Mouse (Mus musculus) heart, embryonic 15.5 days (tissue): ENCODE data around the gene C1ql4. TPM values are rescaled to one million over a fixed set of nuclear protein-coding genes. Genes with fewer than 3 reads are reported as not detected.

Experiments used
- ATAC-seq: fragments of 200-750 bp; cut with Nextera tagmentation; replicated peaks from 2 replicates; pipeline ENCODE4 v1.8.0; 2017; ENCODE audit warnings: low read depth, moderate TSS enrichment; ENCODE audit not compliant: insufficient number of reproducible peaks, insufficient read depth, low FRiP score
- H3K27ac ChIP-seq: fragments of 300-500 bp; sonication (generic); 2 replicates; pipeline ENCODE4 v1.5.1; 2015; ENCODE audit warnings: mild to moderate bottlenecking, inconsistent platforms
- H3K27me3 ChIP-seq: fragments of 300-500 bp; sonication (generic); 2 replicates; pipeline ENCODE4 v1.6.1; 2015; ENCODE audit warnings: inconsistent platforms
- H3K36me3 ChIP-seq: fragments of 300-500 bp; sonication (generic); 2 replicates; pipeline ENCODE4 v1.6.1; 2015; ENCODE audit warnings: mild to moderate bottlenecking, inconsistent platforms
- H3K4me1 ChIP-seq: fragments of 300-500 bp; sonication (generic); replicated peaks from 2 replicates; pipeline ENCODE4 v1.6.1; 2015; ENCODE audit warnings: inconsistent platforms
- H3K4me2 ChIP-seq: fragments of 300-500 bp; sonication (generic); 2 replicates; pipeline ENCODE4 v1.6.1; 2015; ENCODE audit warnings: inconsistent platforms, mild to moderate bottlenecking, moderate library complexity
- H3K4me3 ChIP-seq: fragments of 300-500 bp; sonication (generic); 2 replicates; pipeline ENCODE4 v1.5.1; 2015; ENCODE audit warnings: mild to moderate bottlenecking, inconsistent platforms
- H3K9ac ChIP-seq: fragments of 300-500 bp; sonication (generic); 2 replicates; pipeline ENCODE4 v1.6.1; 2015; ENCODE audit warnings: mild to moderate bottlenecking, inconsistent platforms
- H3K9me3 ChIP-seq: fragments of 300-500 bp; sonication (generic); replicated peaks from 2 replicates; pipeline ENCODE4 v1.6.1; 2016; ENCODE audit warnings: inconsistent platforms
- WGBS: fragments of 180-500 bp; shearing (Covaris S2); methylation state at CpG from one replicate; pipeline ENCODE4 v1.1.7; 2015; ENCODE audit warnings: mixed read lengths; 5-methylcytosine and 5-hydroxymethylcytosine counted together
- microRNA-seq: library from miRNA; unstranded; fragments of <30 nt; microRNA quantifications from one replicate; pipeline ENCODE4, GENCODE M21; 2016
- polyA plus RNA-seq: library from polyadenylated mRNA; unstranded; fragments of >200 nt; fragmentation: Nextera tagmentation; extraction: Ambion mirVana; gene quantifications from 2 replicates; pipeline ENCODE4 v1.2.1, GENCODE M21; 2015

The C1ql4 gene
- polyA plus RNA-seq, 1 experiment from 2014 or later: 0.26 TPM

DNA sequence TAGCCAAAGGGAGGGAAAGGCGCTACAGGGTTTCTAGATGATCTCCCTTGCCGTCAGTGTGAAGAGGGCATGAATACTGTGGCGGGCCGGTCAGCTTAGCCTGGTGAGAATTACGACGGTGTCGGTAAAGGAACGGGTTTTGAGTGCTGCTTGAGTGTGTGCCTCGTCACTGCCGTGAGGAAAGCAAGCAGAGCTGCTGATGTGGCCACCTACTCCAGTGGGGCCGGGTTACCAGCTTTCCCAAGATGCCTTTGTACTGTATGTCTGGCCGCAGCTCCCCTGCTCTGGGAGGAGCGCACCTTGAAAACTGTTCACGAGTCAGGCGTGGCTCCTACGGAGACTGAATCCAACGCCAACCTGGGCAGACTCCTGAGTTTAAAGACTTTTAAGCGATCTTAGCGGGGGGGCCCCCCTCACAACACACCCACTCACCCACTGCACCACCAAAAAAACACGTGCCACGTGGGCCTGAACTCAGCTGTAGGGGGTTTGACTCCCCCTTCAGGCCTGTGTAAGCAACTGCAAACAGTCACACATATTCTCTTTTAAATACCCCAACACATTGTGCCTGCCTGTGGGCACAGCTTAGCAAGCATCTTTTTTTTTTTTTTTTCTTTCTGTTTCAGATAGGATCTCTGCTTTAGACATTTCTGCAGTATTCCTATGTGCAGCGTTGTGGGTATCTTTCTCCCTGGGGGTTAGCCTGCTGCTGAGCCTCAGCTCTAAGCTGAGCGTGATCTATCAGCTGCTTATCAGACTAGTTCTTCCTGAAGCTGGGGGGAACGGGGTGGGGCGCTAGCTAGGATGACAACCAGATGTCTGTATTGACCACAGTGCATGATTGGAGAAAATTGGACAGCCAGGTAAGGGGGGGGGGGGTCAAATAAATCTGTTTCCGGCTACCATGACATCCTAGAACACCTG lies 47.4 kb downstream of the C1ql4 start:
- WGBS: 52% methylated on average over 26 of the region's 26 CpGs
- H3K27ac ChIP-seq: no peak overlapping the region
- H3K4me3 ChIP-seq: no peak overlapping the region
- H3K4me1 ChIP-seq: peaks cover 29% of the 10 kb centered on the region
- no peaks in the 10 kb centered on the region for H3K9me3 ChIP-seq
- ATAC-seq: no peak
- no peak overlapping the region for H3K9ac ChIP-seq
- H3K27me3 ChIP-seq: no peaks in the 10 kb centered on the region
- H3K36me3 ChIP-seq: peaks cover 13% of the 10 kb centered on the region
- H3K4me2 ChIP-seq: no peak overlapping the region

DNA sequence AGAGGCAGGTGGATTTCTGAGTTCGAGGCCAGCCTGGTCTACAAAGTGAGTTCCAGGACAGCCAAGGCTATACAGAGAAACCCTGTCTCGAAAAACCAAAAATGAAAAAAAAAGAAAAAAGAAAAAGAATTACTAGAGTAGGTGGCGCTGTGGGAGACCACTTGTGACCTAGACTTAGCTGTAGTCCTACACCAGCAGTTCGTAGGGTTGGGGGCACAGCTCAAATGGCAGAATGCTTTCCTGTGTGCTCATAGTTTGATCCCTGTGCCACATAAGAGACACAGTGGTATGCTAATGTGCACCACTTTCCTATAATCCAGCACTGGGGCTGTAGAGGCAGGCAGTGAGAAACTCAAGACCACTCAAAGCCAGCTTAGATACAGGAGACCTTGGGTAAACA lies 48.3 kb downstream of the C1ql4 start:
- 84% methylated on average over 4 of the region's 4 CpGs for WGBS
- H3K4me1 ChIP-seq: peaks cover 36% of the 10 kb centered on the region
- no peak overlapping the region for H3K4me2 ChIP-seq
- H3K36me3 ChIP-seq: peaks cover 22% of the 10 kb centered on the region
- no peak overlapping the region for H3K4me3 ChIP-seq
- no peak for ATAC-seq
- no peaks in the 10 kb centered on the region for H3K27me3 ChIP-seq
- H3K9me3 ChIP-seq: no peaks in the 10 kb centered on the region
- no peak overlapping the region for H3K27ac ChIP-seq
- H3K9ac ChIP-seq: no peak overlapping the region

DNA sequence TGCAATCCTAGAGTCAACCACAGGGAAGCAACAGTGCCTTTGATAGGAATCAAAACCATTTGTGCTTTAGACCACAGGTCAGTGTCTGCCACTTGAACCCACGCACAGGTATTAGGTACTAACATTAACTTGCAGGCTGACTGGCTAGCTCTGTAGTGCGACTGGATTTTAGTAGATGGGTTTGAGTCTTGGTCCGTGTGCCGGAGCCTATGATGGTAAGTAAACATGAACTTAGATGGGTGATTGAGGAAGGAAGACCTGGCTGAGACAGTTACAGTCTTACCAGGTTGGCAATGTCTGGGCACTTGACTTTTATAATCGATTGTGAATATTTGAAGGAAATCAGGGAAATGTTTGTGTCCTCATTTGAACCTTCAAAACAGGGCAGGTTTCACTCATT lies 48.8 kb downstream of the C1ql4 start:
- Histone ChIP-seq H3K4me3 (no peak overlapping the region), H3K27ac (no peak overlapping the region), H3K27me3 (no peaks in the 10 kb centered on the region), H3K9ac (no peak overlapping the region), H3K36me3 (peaks cover 22% of the 10 kb centered on the region), H3K4me1 (peaks cover 38% of the 10 kb centered on the region), H3K9me3 (no peaks in the 10 kb centered on the region), H3K4me2 (no peak overlapping the region)
- WGBS: 89% methylated on average over 5 of the region's 5 CpGs
- ATAC-seq: no peak

DNA sequence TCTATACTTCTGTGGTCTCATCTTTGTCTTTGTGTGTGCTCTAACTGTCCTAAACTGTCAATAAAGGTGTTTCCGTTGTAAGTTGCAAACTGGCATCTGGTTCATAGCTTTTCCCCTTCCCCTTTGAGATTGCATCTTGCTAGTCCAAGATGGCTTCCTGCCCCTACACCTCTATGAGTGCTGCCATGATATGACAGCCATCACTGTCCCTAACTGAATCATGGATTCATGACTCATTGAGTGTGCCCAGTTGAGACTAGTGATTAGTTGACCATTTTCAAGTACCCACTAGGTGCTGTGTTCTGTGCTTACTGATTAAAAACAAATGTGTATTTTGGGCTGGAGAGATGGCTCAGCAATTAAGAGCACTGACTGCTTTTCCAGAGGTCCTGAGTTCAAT lies 49.6 kb downstream of the C1ql4 start:
- ATAC-seq: no peak
- Histone ChIP-seq H3K36me3 (peaks cover 22% of the 10 kb centered on the region), H3K4me1 (peaks cover 45% of the 10 kb centered on the region), H3K27ac (no peak overlapping the region), H3K9me3 (no peaks in the 10 kb centered on the region), H3K4me2 (no peak overlapping the region), H3K27me3 (no peaks in the 10 kb centered on the region), H3K4me3 (no peak overlapping the region), H3K9ac (no peak overlapping the region)
- 89% methylated on average over 1 of the region's 1 CpGs for WGBS

DNA sequence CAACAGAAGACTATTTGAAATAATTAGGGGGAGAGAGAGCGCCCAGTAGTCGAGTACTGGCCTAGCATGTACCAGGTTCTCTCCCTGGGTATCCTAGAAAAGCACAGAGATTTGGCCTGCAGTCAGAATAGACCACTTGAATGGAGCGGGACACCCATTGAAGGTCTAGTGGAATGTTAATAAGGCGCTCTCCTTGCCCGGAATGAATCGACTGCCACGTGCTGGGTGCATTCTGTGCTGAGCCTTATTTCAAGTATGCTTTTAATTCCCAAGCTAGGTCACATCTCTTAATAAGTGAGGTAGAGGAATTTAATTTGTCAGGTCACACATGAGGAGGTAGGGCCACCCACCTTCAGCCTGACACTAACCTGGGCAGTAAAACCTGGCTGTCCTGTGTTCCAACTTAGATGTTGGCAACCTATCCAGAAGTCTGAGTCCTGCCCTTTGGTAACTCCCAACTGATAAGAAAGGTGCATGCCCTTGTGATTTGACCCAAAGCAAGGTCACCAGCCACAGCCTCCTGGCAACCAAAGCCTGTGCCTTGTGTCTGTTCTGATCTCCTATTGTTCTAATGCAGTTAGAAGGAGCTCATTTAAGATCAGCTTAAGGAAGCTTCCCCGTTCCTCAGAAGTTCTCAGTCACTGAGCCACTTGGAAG lies 51.2 kb downstream of the C1ql4 start:
- H3K9ac ChIP-seq: no peak overlapping the region
- ATAC-seq: no peak
- peaks cover 58% of the 10 kb centered on the region for H3K4me1 ChIP-seq
- peaks cover 22% of the 10 kb centered on the region for H3K36me3 ChIP-seq
- peak overlapping the region; percentile 76 for H3K27ac ChIP-seq
- H3K4me3 ChIP-seq: no peak overlapping the region
- no peaks in the 10 kb centered on the region for H3K27me3 ChIP-seq
- H3K4me2 ChIP-seq: no peak overlapping the region
- H3K9me3 ChIP-seq: no peaks in the 10 kb centered on the region
- WGBS: 56% methylated on average over 8 of the region's 8 CpGs

DNA sequence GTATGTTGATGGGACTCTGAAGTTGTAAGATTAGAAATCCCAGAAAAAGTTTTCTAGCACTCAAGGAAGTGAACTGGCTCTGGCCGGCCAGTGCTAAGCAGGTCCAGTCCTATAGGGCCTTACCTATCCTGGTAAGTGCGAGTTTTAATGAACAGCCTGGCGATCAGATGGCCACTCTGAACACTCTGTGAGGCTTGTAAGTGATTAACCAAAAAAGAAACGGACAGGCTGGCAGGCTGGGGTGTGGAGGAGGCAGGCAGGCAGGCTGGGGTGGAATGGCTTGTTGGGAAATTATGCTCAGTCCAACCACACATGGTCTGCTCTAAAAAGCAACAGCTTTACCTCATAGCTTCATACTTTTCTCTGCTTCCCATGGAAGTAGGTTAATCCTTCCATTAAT lies 52.2 kb downstream of the C1ql4 start:
- Histone ChIP-seq H3K4me1 (peaks cover 54% of the 10 kb centered on the region), H3K36me3 (peaks cover 22% of the 10 kb centered on the region), H3K9me3 (no peaks in the 10 kb centered on the region), H3K27ac (peak overlapping the region; percentile 76; the same call in 1 of the 2 replicates), H3K4me2 (no peak overlapping the region), H3K4me3 (no peak overlapping the region), H3K9ac (no peak overlapping the region), H3K27me3 (no peaks in the 10 kb centered on the region)
- WGBS: 68% methylated on average over 4 of the region's 4 CpGs
- ATAC-seq: no peak

Small RNA genes within 50 kb of the gene (microRNA-seq; reads per million reads assigned to microRNA genes)
- 2.1 reads per million, percentile 2 among the genes with 10 or more reads in this experiment for gene Mir6960

Other genes starting within 250 kb of the C1ql4 start
- 7.6 and 9.3 TPM in 2 replicates for gene Kmt2d, start 216.6 kb downstream of the C1ql4 start, polyA plus RNA-seq
- 5.9 and 6.7 TPM in 2 replicates for gene Rhebl1, start 193.3 kb downstream of the C1ql4 start, polyA plus RNA-seq
- 2.1 and 4.2 TPM in 2 replicates for gene Dhh, start 189.3 kb downstream of the C1ql4 start, polyA plus RNA-seq
- gene Lmbr1l, start 169.6 kb downstream of the C1ql4 start, polyA plus RNA-seq: 10.7 and 13.7 TPM in 2 replicates
- 1,310 and 1,493 TPM in 2 replicates for gene Tuba1b, start 153.3 kb downstream of the C1ql4 start, polyA plus RNA-seq
- not detected in 2 replicates for gene Gm49450, start 134.3 kb downstream of the C1ql4 start, polyA plus RNA-seq
- gene Tuba1a, start 134.1 kb downstream of the C1ql4 start, polyA plus RNA-seq: 719 and 906 TPM in 2 replicates
- 117 and 139 TPM in 2 replicates for gene Tuba1c, start 57.9 kb downstream of the C1ql4 start, polyA plus RNA-seq
- 1.1 and 12.9 TPM in 2 replicates for gene Prph, start 32.6 kb downstream of the C1ql4 start, polyA plus RNA-seq
- gene Troap, start 13.2 kb downstream of the C1ql4 start, polyA plus RNA-seq: 26.8 and 27.9 TPM in 2 replicates
- 0.55 and 1.0 TPM in 2 replicates for gene Dnajc22, start 5.4 kb upstream of the C1ql4 start, polyA plus RNA-seq
- 27.3 and 28.7 TPM in 2 replicates for gene Spats2, start 38.1 kb upstream of the C1ql4 start, polyA plus RNA-seq
- 0.44 and 1.1 TPM in 2 replicates for gene Kcnh3, start 137.0 kb upstream of the C1ql4 start, polyA plus RNA-seq
- 134 and 159 TPM in 2 replicates for gene Mcrs1, start 164.1 kb upstream of the C1ql4 start, polyA plus RNA-seq
- gene Prpf40b, start 207.3 kb upstream of the C1ql4 start, polyA plus RNA-seq: 37.2 and 42.1 TPM in 2 replicates
- 0.09 and 0.47 TPM in 2 replicates for gene Fam186b, start 208.1 kb upstream of the C1ql4 start, polyA plus RNA-seq